Mouse (Mus musculus): ENCODE results near the gene Dlg4. TPM values are rescaled to one million over a fixed set of nuclear protein-coding genes. Genes with fewer than 3 reads are reported as not detected.
A peak's percentile ranks its signal among the peaks of the same experiment; 100 is the strongest.
"Not testable (repeated sequence)": the region's sequence is repeated elsewhere in the genome, so short reads cannot be mapped to it uniquely, and the experiment has no call there.

Gene Dlg4
- polyA plus RNA-seq, 1 experiment from 2014 or later: 24.9 TPM

DNA sequence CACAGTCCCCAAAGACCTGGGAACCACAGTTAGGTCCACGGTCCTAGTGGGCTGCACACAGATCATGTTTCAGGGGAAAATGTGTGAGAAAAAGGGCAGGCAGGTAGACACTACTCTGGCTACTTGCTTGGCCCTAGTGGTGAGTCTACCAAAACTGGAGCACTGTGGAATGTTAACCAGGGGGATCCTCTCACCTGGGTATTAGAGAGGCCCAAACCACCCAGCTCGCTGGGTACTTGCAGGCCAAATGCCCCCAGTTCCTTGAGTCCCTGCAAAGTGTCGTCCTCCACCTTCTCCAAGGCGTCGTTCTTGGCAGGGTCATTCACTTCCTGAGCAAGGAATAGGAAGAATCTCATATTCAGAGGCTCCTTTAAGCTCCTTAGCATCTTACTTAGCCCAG, 2.7 kb upstream of the Dlg4 start:
- no peak overlapping the region for H3K4me3 ChIP-seq (replicated peaks)
- H3K4me1 ChIP-seq: peaks cover 34% of the 10 kb centered on the region
- H3K27ac ChIP-seq: no peak overlapping the region
- H3K9me3 ChIP-seq: no peaks in the 10 kb centered on the region
- peak overlapping the region; percentile 88; the same call in 1 of the 2 replicates for H3K4me2 ChIP-seq
- no peak for ATAC-seq (ENCODE audit: low FRiP score)
- 52% methylated on average over 5 of the region's 5 CpGs for WGBS
- peaks cover 40% of the 10 kb centered on the region for H3K36me3 ChIP-seq (replicated peaks)
- no peaks in the 10 kb centered on the region for H3K27me3 ChIP-seq
- H3K9ac ChIP-seq: no peak overlapping the region

DNA sequence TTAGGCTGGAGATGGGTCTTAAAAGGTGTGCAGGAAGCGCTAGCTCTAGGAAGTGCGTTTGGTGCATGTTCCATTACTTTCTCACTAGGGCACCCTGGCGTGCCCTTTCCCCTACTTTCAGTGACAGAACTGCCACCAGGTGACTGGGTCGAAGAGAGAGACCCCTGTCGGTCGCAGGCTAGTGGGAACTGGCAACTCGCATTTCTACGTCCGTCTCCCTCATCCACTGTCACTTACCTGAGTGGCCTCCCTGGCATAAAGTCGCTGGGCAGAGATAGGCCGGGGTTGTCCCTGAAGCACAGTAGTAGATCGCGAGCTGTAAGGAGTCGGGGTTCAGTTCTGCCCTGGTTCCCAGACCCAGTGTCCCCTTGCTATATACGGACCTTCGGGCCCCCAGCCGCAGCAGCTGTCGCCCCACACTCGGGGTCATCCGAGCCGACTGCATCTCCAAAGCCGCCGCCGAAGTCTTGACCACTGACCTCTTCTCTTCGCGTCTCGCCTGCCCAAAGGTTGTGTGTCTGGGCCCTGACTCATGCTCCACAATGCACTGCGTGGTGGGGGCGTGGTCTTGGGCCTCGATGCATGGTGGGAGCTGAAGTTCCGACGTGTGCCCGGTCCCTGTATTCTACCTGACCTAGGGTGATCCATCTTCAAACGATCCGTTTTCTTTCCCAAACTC, 1.7 kb upstream of the Dlg4 start, which contains the start of gene Acadvl:
TSS of gene Acadvl (minus strand) at position 532 of the 679 bp plus-strand sequence.
- ATAC-seq (ENCODE audit: low FRiP score): peak; percentile 84
- under 1% methylated on average over 35 of the region's 35 CpGs for WGBS
- peaks cover 44% of the 10 kb centered on the region for H3K4me1 ChIP-seq
- H3K4me3 ChIP-seq (replicated peaks): peak within 1 kb of the TSS; percentile 56
- H3K4me2 ChIP-seq: peak within 1 kb of the TSS; percentile 88
- H3K27ac ChIP-seq: peak within 1 kb of the TSS; percentile 69
- peaks cover 30% of the 10 kb centered on the region for H3K36me3 ChIP-seq (replicated peaks)
- no peaks in the 10 kb centered on the region for H3K9me3 ChIP-seq
- H3K9ac ChIP-seq: peak within 1 kb of the TSS; percentile 72
- H3K27me3 ChIP-seq: no peaks in the 10 kb centered on the region

DNA sequence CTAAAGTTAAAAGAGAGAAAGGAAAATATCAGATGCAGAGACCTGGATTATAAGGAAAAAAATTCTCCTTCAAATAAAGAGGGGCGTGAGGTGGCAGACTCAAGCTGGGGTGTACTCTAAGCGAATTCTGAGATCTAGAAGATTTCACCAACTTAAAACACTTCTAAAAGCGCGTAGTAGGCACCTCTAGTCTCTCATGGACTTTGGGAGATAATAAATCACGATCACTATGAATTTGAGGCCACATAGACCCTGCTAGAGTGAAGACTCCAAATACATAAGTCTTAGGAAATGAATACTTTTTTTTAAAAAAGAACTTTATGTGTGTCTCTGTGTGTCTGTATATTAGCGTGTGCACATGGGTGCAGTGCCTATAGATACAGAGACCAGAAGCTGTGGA, 1.1 kb upstream of the Dlg4 start:
- Histone ChIP-seq H3K27ac (no peak overlapping the region), H3K9ac (peak overlapping the region; percentile 72; the same call in 1 of the 2 replicates), H3K36me3 (replicated peaks) (peaks cover 23% of the 10 kb centered on the region), H3K4me1 (peaks cover 51% of the 10 kb centered on the region), H3K4me3 (replicated peaks) (peak overlapping the region; percentile 56; the same call in 1 of the 2 replicates), H3K9me3 (no peaks in the 10 kb centered on the region), H3K4me2 (peak overlapping the region; percentile 88), H3K27me3 (no peaks in the 10 kb centered on the region)
- ATAC-seq (ENCODE audit: low FRiP score): no peak
- 68% methylated on average over 6 of the region's 6 CpGs for WGBS

DNA sequence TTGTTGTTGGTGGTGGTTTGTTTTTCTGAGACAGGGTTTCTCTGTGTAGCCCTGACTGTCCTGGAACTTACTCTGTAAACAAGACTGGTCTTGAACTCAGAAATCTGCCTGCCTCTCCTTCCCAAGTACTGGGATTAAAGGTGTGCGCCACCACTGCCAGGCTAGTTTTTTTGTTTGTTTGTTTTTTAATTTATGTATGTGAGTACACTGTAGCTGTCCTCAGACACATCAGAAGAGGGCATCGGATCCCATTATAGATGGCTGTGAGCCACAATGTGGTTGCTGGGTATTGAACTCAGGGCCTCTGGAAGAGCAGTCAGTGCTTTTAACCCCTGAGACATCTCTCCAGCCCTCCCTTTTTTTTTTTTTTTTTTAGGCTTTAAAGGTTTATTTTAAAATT, 565 bp upstream of the Dlg4 start:
- Histone ChIP-seq H3K36me3 (replicated peaks) (peaks cover 18% of the 10 kb centered on the region), H3K4me1 (peaks cover 52% of the 10 kb centered on the region)
- not testable (repeated sequence) for H3K4me3 ChIP-seq (replicated peaks); H3K27ac ChIP-seq; H3K4me2 ChIP-seq; H3K9ac ChIP-seq; H3K27me3 ChIP-seq; ATAC-seq (ENCODE audit: low FRiP score); H3K9me3 ChIP-seq
- 69% methylated on average over 2 of the region's 2 CpGs for WGBS

DNA sequence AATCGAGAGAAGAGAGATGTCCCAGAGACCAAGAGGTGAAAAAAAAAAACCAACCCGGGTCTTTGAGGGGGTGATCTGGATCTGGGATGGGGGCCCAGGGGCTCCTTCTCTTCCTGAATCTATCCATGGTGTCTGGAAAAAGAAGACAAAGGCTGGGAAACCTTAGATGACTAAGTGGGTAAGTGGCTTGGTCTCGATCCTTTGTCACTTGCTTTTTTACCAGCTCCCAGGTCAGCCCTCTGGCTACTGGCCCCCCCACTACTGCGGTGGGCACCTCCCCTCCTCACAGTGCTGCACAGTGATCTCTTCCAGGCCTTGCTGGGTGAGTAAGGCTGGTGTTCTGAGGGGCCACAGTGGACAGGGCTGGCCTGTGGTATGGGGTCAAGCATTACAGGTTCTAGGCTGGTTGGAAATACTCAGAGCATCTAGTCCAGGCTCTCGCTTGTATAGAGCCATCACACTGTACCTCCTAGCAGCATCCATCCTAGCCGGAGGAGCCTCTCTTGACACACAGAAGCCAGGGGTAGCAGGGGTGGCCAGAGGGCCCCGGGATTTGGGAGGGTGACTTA, 541 bp downstream of the Dlg4 start:
- H3K4me3 ChIP-seq (replicated peaks): peak overlapping the region; percentile 70
- no peak for ATAC-seq (ENCODE audit: low FRiP score)
- peak overlapping the region; percentile 93 for H3K4me2 ChIP-seq
- peaks cover 7% of the 10 kb centered on the region for H3K36me3 ChIP-seq (replicated peaks)
- no peaks in the 10 kb centered on the region for H3K9me3 ChIP-seq
- H3K27me3 ChIP-seq: no peaks in the 10 kb centered on the region
- WGBS: 29% methylated on average over 7 of the region's 7 CpGs
- H3K4me1 ChIP-seq: peaks cover 56% of the 10 kb centered on the region
- H3K27ac ChIP-seq: peak overlapping the region; percentile 90
- peak overlapping the region; percentile 96 for H3K9ac ChIP-seq

DNA sequence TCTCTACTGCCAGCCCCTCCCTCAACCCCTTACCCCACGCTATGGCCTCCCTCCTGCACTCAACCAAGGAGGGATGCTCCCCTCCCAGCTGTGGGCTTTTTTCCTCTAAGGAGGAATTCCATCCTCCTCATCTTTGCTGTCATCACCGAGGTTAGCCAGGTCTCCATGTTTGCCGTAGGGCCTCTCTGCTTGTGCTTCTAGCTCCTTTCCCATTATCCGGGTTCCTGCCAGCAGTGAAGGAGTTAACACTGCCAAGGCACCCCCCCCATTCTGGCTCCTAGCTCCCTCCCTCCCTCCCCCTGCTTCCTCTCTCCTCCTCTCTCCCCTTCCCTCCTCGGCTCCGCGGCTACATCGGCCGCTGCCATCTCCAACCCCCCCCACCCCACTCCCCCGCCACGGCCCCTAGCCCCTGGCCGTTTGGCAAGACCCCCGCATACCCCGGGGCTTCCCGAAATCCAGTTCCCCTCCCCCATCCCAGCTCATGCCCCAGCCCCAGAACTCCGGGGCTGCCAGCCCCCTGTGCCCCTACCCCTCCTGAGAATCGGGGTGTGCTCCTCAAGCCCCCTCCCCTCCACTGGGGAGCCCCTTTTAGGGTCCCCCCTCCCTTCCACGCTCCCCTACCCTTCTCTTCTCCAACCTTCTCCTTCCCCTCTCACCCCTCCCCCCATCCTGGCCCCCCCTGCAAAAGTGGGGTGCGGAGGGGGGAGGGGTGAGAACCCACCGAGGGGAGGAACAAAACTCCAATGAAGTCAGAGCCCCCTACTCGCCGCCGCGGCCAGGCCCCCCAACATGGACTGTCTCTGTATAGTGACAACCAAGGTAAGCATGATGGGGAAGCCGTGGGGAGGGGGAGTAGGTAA, 1.6 kb downstream of the Dlg4 start:
- Histone ChIP-seq H3K4me1 (peaks cover 67% of the 10 kb centered on the region), H3K9me3 (no peaks in the 10 kb centered on the region), H3K4me2 (peak overlapping the region; percentile 93), H3K9ac (peak overlapping the region; percentile 96), H3K27ac (peak overlapping the region; percentile 90), H3K4me3 (replicated peaks) (peak overlapping the region; percentile 70), H3K27me3 (no peaks in the 10 kb centered on the region), H3K36me3 (replicated peaks) (no peaks in the 10 kb centered on the region; the same call in 1 of the 2 replicates)
- ATAC-seq (ENCODE audit: low FRiP score): no peak
- WGBS: 1% methylated on average over 21 of the region's 25 CpGs

DNA sequence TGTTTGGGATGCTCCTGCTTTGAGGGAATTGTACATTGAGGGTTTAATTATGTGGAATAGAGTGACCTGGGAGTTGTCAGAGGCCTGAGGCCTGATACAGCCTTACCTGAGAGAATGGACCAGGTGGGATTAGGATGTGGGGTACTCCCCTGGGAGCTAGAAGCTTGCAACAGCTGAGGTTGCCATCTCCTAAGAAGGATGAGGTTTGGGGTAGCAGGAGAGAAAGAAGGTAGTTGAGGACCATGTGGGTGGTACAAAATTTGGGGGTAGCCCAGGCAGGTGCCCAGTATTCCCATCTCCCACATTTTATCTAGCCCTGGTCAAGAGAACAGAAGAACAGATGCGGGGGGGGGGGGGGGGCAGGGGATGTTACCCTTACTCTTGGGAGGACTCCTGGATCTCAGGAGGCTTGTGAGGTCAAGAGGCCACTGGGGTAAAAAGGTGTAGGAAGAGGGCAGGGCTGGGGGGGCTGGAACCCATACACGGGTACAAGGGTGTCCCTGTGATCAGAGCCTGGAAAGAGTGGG, 2.8 kb downstream of the Dlg4 start:
- no peak for ATAC-seq (ENCODE audit: low FRiP score)
- peak overlapping the region; percentile 90 for H3K27ac ChIP-seq
- peak overlapping the region; percentile 70 for H3K4me3 ChIP-seq (replicated peaks)
- no peaks in the 10 kb centered on the region for H3K9me3 ChIP-seq
- WGBS: 26% methylated on average over 2 of the region's 2 CpGs
- peaks cover 72% of the 10 kb centered on the region for H3K4me1 ChIP-seq
- H3K27me3 ChIP-seq: no peaks in the 10 kb centered on the region
- H3K4me2 ChIP-seq: peak overlapping the region; percentile 93
- H3K36me3 ChIP-seq (replicated peaks): no peaks in the 10 kb centered on the region
- H3K9ac ChIP-seq: peak overlapping the region; percentile 96

DNA sequence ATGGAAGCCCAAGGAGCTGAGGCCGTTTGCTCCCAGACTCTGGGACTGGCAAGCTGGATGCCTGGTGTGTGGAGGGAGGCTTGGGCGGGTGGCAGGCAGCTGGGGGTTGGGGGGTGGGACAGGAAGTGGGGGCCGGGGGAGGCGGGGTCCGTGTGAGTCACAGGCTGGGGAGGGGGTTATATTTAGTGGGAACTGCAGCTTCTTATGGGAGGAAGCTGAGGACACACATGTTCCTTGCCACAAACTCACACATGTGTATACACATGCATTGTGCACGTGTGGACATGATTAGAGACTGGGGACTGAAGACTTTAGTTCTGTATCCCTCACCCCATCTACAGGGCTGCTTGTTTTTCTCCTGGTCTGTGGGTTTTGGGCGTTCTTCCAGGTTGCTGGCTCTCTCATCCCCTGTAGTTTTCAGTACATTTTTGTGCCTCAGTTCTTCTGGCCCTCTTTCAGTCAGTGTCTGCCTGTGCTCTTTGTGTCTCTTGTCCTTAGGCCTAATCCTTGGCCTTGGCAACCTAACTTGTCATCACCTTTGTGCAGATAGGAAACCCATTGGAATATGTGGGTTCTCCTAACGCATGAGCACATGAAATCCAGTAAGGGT, 3.4 kb downstream of the Dlg4 start:
- no peaks in the 10 kb centered on the region for H3K36me3 ChIP-seq (replicated peaks)
- H3K9me3 ChIP-seq: no peaks in the 10 kb centered on the region
- peak overlapping the region; percentile 90 for H3K27ac ChIP-seq
- peak overlapping the region; percentile 93 for H3K4me2 ChIP-seq
- peak overlapping the region; percentile 70 for H3K4me3 ChIP-seq (replicated peaks)
- ATAC-seq (ENCODE audit: low FRiP score): no peak
- H3K4me1 ChIP-seq: peaks cover 72% of the 10 kb centered on the region
- WGBS: 9% methylated on average over 8 of the region's 8 CpGs
- H3K9ac ChIP-seq: peak overlapping the region; percentile 96
- no peaks in the 10 kb centered on the region for H3K27me3 ChIP-seq

DNA sequence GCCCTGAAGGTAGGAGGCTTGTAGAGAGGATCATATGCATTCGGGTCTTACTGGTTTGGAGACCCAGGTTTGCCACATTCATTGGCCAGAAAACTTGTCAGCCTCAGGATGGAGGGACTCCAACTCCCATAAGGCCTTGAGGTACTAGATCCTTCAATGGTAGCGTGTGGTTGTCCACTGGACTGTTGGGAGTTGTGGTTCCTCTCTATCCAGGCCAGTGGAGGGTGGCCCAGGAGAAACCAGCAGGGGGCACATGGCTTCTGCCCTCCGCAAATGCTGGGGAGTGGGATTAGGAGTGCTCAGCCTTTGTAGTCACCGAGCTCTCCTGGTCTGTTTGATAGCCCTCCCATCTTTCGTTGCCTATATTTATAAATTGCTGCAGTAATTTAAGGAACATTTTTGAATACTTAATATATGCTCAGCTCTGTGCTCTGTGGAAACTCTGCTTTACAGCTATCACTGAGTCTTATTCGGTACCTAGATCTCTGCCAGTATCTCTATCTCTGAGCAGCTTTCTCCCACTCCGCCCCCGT, 4.1 kb downstream of the Dlg4 start:
- Histone ChIP-seq H3K4me1 (peaks cover 77% of the 10 kb centered on the region), H3K4me3 (replicated peaks) (peak overlapping the region; percentile 70), H3K27me3 (no peaks in the 10 kb centered on the region), H3K36me3 (replicated peaks) (no peaks in the 10 kb centered on the region), H3K9ac (peak overlapping the region; percentile 96), H3K4me2 (peak overlapping the region; percentile 93), H3K9me3 (no peaks in the 10 kb centered on the region), H3K27ac (peak overlapping the region; percentile 90)
- WGBS: under 1% methylated on average over 8 of the region's 8 CpGs
- peak; percentile 77 for ATAC-seq (ENCODE audit: low FRiP score)

DNA sequence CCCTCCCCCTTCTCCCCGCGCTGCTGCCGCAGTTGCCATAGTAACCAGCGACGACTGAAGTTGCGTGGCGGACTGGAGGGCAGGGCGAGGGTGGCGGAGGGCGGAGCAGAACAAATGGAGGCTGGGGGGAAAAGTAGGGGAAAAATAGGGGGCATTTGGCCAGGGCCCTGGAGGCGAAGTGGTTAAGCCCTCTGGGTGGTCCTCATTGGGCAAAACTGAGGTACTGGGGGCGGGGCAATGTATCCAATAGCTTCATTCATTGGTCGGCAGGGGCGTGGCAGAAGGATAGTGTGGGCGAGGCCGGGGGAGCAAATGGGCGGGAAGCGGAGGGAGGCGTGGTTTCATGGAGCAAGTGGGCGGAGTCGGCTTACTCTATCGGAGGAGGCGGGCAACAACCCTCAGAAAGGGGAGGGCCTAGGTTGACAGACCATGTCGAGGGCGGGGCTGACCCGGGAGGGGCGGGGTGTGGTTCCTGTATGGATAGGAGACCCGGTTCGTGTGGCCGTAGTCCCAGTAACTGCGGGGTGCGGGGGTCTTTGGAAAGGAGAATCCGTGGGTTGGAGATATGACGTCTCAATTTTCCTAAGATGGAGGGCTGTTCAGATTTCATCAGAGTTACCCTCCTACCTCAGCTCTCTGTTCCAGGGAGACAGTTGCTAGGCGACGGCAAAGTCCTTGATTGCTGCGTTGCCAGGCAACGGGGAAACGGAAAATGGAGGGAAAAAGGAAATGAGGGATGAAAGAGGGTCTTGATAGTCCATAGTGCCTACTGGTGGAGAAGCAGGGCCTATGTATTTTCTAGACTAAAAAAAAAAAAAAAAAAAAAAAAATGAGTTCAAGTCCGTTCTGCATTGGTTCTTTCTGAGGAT, 4.8 kb downstream of the Dlg4 start:
- peaks cover 84% of the 10 kb centered on the region for H3K4me1 ChIP-seq
- peak overlapping the region; percentile 70 for H3K4me3 ChIP-seq (replicated peaks)
- no peaks in the 10 kb centered on the region for H3K27me3 ChIP-seq
- H3K36me3 ChIP-seq (replicated peaks): no peaks in the 10 kb centered on the region
- 2% methylated on average over 40 of the region's 40 CpGs for WGBS
- peak; percentile 79 for ATAC-seq (ENCODE audit: low FRiP score)
- peak overlapping the region; percentile 93 for H3K4me2 ChIP-seq
- peak overlapping the region; percentile 53 for H3K9ac ChIP-seq
- peak overlapping the region; percentile 90 for H3K27ac ChIP-seq
- H3K9me3 ChIP-seq: no peaks in the 10 kb centered on the region
